Mouse (Mus musculus) liver, embryonic 14.5 days (tissue): ENCODE results near the gene Bmi1.

ENCODE experiments used
- CTCF ChIP-seq: IDR thresholded peaks from 2 replicates; pipeline ENCODE4 v1.5.1; 2016; ENCODE audit warnings: antibody characterized with exemption, low read depth, control low read depth
- EP300 ChIP-seq: IDR thresholded peaks from 2 replicates; pipeline ENCODE4 v1.6.1; 2016; ENCODE audit warnings: antibody characterized with exemption, low read depth

DNA sequence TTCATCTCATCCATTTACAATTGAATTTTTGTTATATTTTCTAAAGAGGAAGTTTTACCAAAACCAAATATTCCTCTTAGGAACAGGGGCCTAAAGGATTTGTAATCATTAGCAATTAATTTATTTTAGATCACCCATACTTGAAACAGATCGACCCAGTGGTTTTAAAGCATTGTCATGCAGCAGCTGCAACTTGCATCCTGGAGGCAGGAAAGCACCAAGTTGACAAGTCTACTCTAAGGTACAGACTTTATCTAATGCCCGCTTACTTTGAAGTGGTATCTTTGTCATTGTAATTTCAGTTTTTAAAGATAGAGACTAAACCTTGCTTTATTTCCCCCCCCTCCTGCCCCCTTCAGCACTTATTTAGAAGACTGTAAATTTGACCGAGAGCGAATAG lies 3.1 kb upstream of the Bmi1 start:
- TF ChIP-seq CTCF (no peak), EP300 (no peak)
